ENCODE assay signal across 9 mouse cellular contexts in the genomic region with DNA sequence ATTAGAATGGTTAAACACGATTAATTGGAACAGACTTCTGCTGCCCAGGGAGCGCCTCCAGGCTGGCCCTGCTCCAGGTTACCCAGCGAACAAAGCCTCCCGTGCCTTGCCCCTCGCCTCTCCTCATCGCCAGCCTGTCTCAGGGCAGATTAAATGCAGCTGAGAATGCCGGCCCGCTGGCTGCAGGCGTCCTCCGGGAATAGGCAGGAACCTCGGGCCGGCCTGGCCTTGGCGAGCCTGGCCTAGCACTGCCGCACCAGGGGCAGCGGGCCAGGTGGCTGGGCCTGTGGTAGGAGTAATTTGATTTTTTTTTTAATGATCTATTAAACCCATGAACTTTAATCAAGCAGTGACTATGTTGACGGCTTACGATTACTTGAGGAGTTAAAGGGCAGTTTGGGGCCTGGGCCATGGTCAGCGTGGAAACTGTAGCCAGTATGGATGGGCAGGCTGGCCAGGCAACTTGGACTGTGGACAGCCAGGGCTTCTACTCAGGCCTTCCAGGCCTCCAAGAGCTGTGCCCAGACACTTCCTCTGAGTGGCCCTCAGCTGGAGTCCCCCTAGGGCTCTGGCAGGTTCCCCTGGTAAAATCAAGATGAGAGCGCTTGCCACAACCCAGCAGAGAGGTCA.
DNase-seq lines count a peak whose midpoint lies in the region; ATAC-seq lines count a peak whose summit lies in the region.
"Had no signal": no experiment of that assay in that cellular context is flagged by ENCODE, and none has a peak within 500 bp of the region (broad histone marks: within the 10 kb centered on the region; RNA-seq: fewer than 3 reads in every experiment).

No protein-coding gene starts in this region.

- WGBS in forebrain, embryonic 10.5 days, result 44% methylated on average over 19 of the region's 19 CpGs
- WGBS in heart, embryonic 14.5 days, result 34% methylated on average over 19 of the region's 19 CpGs
- WGBS in kidney, embryonic 16.5 days, result 37% methylated on average over 19 of the region's 19 CpGs
- WGBS in limb, embryonic 15.5 days, result 20% methylated on average over 19 of the region's 19 CpGs

- H3K4me3 ChIP-seq in forebrain, embryonic 10.5 days, result no peak overlapping the region
- H3K4me3 ChIP-seq in heart, embryonic 14.5 days (ENCODE audit: control insufficient read depth in 1 of 2, insufficient read depth in 1 of 2, low read depth in 1 of 2, low read length in 2 of 2), result no peak overlapping the region
- no peak overlapping the region for H3K4me3 ChIP-seq in kidney, embryonic 16.5 days (ENCODE audit: low read length)
- peak overlapping the region; percentile 3 for H3K4me3 ChIP-seq in limb, embryonic 15.5 days

- H3K9ac ChIP-seq in heart, embryonic 14.5 days (ENCODE audit: low read length), result peak overlapping the region; percentile 1; the same call in 1 of the 2 replicates
- no peak overlapping the region for H3K9ac ChIP-seq in kidney, embryonic 16.5 days (replicated peaks; ENCODE audit: low read length)
- no peak overlapping the region for H3K9ac ChIP-seq in limb, embryonic 15.5 days
- H3K9ac ChIP-seq: liver, embryonic 14.5 days had no signal

- no peak for ATAC-seq in heart, embryonic 14.5 days (ENCODE audit: insufficient number of reproducible peaks, insufficient read depth, low FRiP score, low read depth)
- ATAC-seq in kidney, embryonic 16.5 days (ENCODE audit: low FRiP score, low TSS enrichment), result no peak
- ATAC-seq in limb, embryonic 15.5 days (ENCODE audit: insufficient number of reproducible peaks, low FRiP score, low TSS enrichment, low read depth), result no peak; the same call in 1 of the 2 replicates
- no peak for ATAC-seq in megakaryocyte-erythroid progenitor cell, adult 5-6 weeks (replicated peaks; ENCODE audit: low FRiP score, low TSS enrichment, poor library complexity, severe bottlenecking)

- H3K27me3 ChIP-seq in forebrain, embryonic 10.5 days (ENCODE audit: poor library complexity, severe bottlenecking), result peaks cover 47% of the 10 kb centered on the region
- peaks cover 30% of the 10 kb centered on the region for H3K27me3 ChIP-seq in heart, embryonic 14.5 days (ENCODE audit: control insufficient read depth, insufficient read depth, low read length)
- no peaks in the 10 kb centered on the region for H3K27me3 ChIP-seq in kidney, embryonic 16.5 days (ENCODE audit: insufficient read depth, low read length)
- H3K27me3 ChIP-seq in limb, embryonic 15.5 days, result peaks cover 20% of the 10 kb centered on the region

- H3K4me2 ChIP-seq in heart, embryonic 14.5 days (ENCODE audit: low read length), result peak overlapping the region; percentile 33
- 0 out of 2 replicates have a peak overlapping the region, but pooled peaks have one; percentile 5 for H3K4me2 ChIP-seq in kidney, embryonic 16.5 days (replicated peaks; ENCODE audit: low read depth, low read length)
- H3K4me2 ChIP-seq in limb, embryonic 15.5 days, result peak overlapping the region; percentile 26

- peak overlapping the region; percentile 71 for H3K27ac ChIP-seq in forebrain, embryonic 10.5 days
- no peak overlapping the region; a peak in 1 of 4 replicates for H3K27ac ChIP-seq in heart, embryonic 14.5 days (replicated peaks in 1 of 2; ENCODE audit: control insufficient read depth in 1 of 2, insufficient read depth in 1 of 2, low read depth in 2 of 2, low read length in 2 of 2)
- no peak overlapping the region for H3K27ac ChIP-seq in kidney, embryonic 16.5 days (ENCODE audit: low read length)
- peak overlapping the region; percentile 60; the same call in 1 of the 2 replicates for H3K27ac ChIP-seq in limb, embryonic 15.5 days
- H3K27ac ChIP-seq: liver, embryonic 14.5 days had no signal

- peaks cover 27% of the 10 kb centered on the region for H3K4me1 ChIP-seq in forebrain, embryonic 10.5 days
- H3K4me1 ChIP-seq in heart, embryonic 14.5 days (ENCODE audit: control insufficient read depth in 2 of 2, insufficient read depth in 2 of 2, low read length in 2 of 2), result peaks cover 14 to 15% of the 10 kb centered on the region in 2 experiments
- H3K4me1 ChIP-seq in kidney, embryonic 16.5 days (ENCODE audit: insufficient read depth, low read length), result peaks cover 8% of the 10 kb centered on the region
- peaks cover 22% of the 10 kb centered on the region for H3K4me1 ChIP-seq in limb, embryonic 15.5 days

- no peaks in the 10 kb centered on the region for H3K9me3 ChIP-seq in forebrain, embryonic 10.5 days
- H3K9me3 ChIP-seq in heart, embryonic 14.5 days (ENCODE audit: control insufficient read depth, low read length), result no peaks in the 10 kb centered on the region
- H3K9me3 ChIP-seq in kidney, embryonic 16.5 days (ENCODE audit: low read length), result no peaks in the 10 kb centered on the region
- H3K9me3 ChIP-seq in limb, embryonic 15.5 days, result no peaks in the 10 kb centered on the region

- H3K36me3 ChIP-seq in forebrain, embryonic 10.5 days (replicated peaks), result no peaks in the 10 kb centered on the region
- no peaks in the 10 kb centered on the region for H3K36me3 ChIP-seq in heart, embryonic 14.5 days (ENCODE audit: control insufficient read depth, insufficient read depth, low read length)
- no peaks in the 10 kb centered on the region for H3K36me3 ChIP-seq in kidney, embryonic 16.5 days (ENCODE audit: insufficient read depth, low read length)
- H3K36me3 ChIP-seq in limb, embryonic 15.5 days, result no peaks in the 10 kb centered on the region

- peak; percentile 17 to 67 for DNase-seq in adrenal gland, adult (ENCODE audit: inconsistent age in 2 of 2, low spot score in 1 of 2)
- DNase-seq in adrenal gland, adult 8-10 months, result no peak
- DNase-seq in forebrain, embryonic 10.5 days (ENCODE audit: extremely low spot score, low spot score), result peak; percentile 57
- DNase-seq in right cerebral cortex, postnatal 14 days, result peak; percentile 43

Comparison
In these comparisons a context has a peak if more than half of its experiments do, and no peak if none do; other contexts are left out.
1. H3K27ac ChIP-seq: peak in forebrain, embryonic 10.5 days (single experiment) and limb, embryonic 15.5 days (single experiment); none in heart, embryonic 14.5 days (0 of 2) and kidney, embryonic 16.5 days (single experiment).
2. Peak in every context shown above with its lines, with median percentiles within 50 percentile points of each other: H3K4me2 ChIP-seq.